Mouse (Mus musculus): ENCODE results near the gene Tbc1d10a. TPM values are rescaled to one million over a fixed set of nuclear protein-coding genes. Genes with fewer than 3 reads are reported as not detected.
A peak's percentile ranks its signal among the peaks of the same experiment; 100 is the strongest.

The Tbc1d10a gene
- polyA plus RNA-seq, 1 experiment = 34.1 TPM

- WGBS = 4% methylated on average over 56 of the region's 56 CpGs
- Histone ChIP-seq H3K27ac (ENCODE audit: insufficient read depth, low read length) (no peak within 1 kb of the TSS; the same call in 1 of the 2 replicates), H3K4me3 (replicated peaks; ENCODE audit: insufficient read depth, low read depth, low read length) (peak within 1 kb of the TSS; percentile 23)
Measured at GRCm38 (mm10) chr11:4217914-4218629, 31.5 kb downstream of the Tbc1d10a start, which contains the start of gene Castor1. TSS of gene Castor1 (plus strand) at chr11:4218225.

GRCm38 (mm10) chr11:4218637-4219036 lies 32.0 kb downstream of the Tbc1d10a start:
- 25% methylated on average over 6 of the region's 6 CpGs for WGBS
- H3K27me3 ChIP-seq (ENCODE audit: control insufficient read depth, insufficient read depth, low read length) = no peaks in the 10 kb centered on the region
- no peak for DNase-seq
- H3K4me3 ChIP-seq (replicated peaks; ENCODE audit: insufficient read depth, low read depth, low read length) = no peak overlapping the region
- no peaks in the 10 kb centered on the region for H3K4me1 ChIP-seq (ENCODE audit: control insufficient read depth, insufficient read depth, low read length)
- no peak for TF ChIP-seq CTCF (IDR thresholded peaks at IDR 0.05; ENCODE audit: borderline replicate concordance, insufficient read depth, low read depth, low read length)
- TF ChIP-seq POLR2A (IDR thresholded peaks at IDR 0.05; ENCODE audit: borderline replicate concordance, insufficient read depth, low read length) = no peak
- H3K27ac ChIP-seq (ENCODE audit: insufficient read depth, low read length) = no peak overlapping the region

More at GRCm38 (mm10) chr11:4217914-4218629, 31.5 kb downstream of the Tbc1d10a start, which contains the start of gene Castor1:
- peak; percentile 45 to 56 for DNase-seq
- no peak for TF ChIP-seq CTCF (IDR thresholded peaks at IDR 0.05; ENCODE audit: borderline replicate concordance, insufficient read depth, low read depth, low read length)
- no peak for TF ChIP-seq POLR2A (IDR thresholded peaks at IDR 0.05; ENCODE audit: borderline replicate concordance, insufficient read depth, low read length)
- Histone ChIP-seq H3K4me1 (ENCODE audit: control insufficient read depth, insufficient read depth, low read length) (no peaks in the 10 kb centered on the region), H3K27me3 (ENCODE audit: control insufficient read depth, insufficient read depth, low read length) (no peaks in the 10 kb centered on the region)

- H3K27ac ChIP-seq (ENCODE audit: insufficient read depth, low read length) = no peak overlapping the region
- DNase-seq = peak; percentile 67
- no peaks in the 10 kb centered on the region for H3K4me1 ChIP-seq (ENCODE audit: control insufficient read depth, insufficient read depth, low read length)
- no peaks in the 10 kb centered on the region for H3K27me3 ChIP-seq (ENCODE audit: control insufficient read depth, insufficient read depth, low read length)
- no peak for TF ChIP-seq POLR2A (IDR thresholded peaks at IDR 0.05; ENCODE audit: borderline replicate concordance, insufficient read depth, low read length)
- peak; percentile 83 for TF ChIP-seq CTCF (IDR thresholded peaks at IDR 0.05; ENCODE audit: borderline replicate concordance, insufficient read depth, low read depth, low read length)
- WGBS = 38% methylated on average over 2 of the region's 2 CpGs
- no peak overlapping the region for H3K4me3 ChIP-seq (replicated peaks; ENCODE audit: insufficient read depth, low read depth, low read length)
Measured at GRCm38 (mm10) chr11:4219317-4219751, 32.7 kb downstream of the Tbc1d10a start.

- DNase-seq = no peak
- no peak overlapping the region for H3K27ac ChIP-seq (ENCODE audit: insufficient read depth, low read length)
- WGBS = 60% methylated on average over 9 of the region's 9 CpGs
Measured at GRCm38 (mm10) chr11:4219908-4220307, 33.3 kb downstream of the Tbc1d10a start.

GRCm38 (mm10) chr11:4220443-4221400 lies 34.1 kb downstream of the Tbc1d10a start:
- 55% methylated on average over 28 of the region's 28 CpGs for WGBS
- TF ChIP-seq CTCF (IDR thresholded peaks at IDR 0.05; ENCODE audit: borderline replicate concordance, insufficient read depth, low read depth, low read length) = peak; percentile 93
- TF ChIP-seq POLR2A (IDR thresholded peaks at IDR 0.05; ENCODE audit: borderline replicate concordance, insufficient read depth, low read length) = no peak
- H3K4me1 ChIP-seq (ENCODE audit: control insufficient read depth, insufficient read depth, low read length) = no peaks in the 10 kb centered on the region

More at GRCm38 (mm10) chr11:4219908-4220307, 33.3 kb downstream of the Tbc1d10a start:
- H3K27me3 ChIP-seq (ENCODE audit: control insufficient read depth, insufficient read depth, low read length) = no peaks in the 10 kb centered on the region
- H3K4me1 ChIP-seq (ENCODE audit: control insufficient read depth, insufficient read depth, low read length) = no peaks in the 10 kb centered on the region
- no peak overlapping the region for H3K4me3 ChIP-seq (replicated peaks; ENCODE audit: insufficient read depth, low read depth, low read length)
- TF ChIP-seq POLR2A (IDR thresholded peaks at IDR 0.05; ENCODE audit: borderline replicate concordance, insufficient read depth, low read length) (no peak), CTCF (IDR thresholded peaks at IDR 0.05; ENCODE audit: borderline replicate concordance, insufficient read depth, low read depth, low read length) (no peak)

GRCm38 (mm10) chr11:4222046-4222950 lies 35.7 kb downstream of the Tbc1d10a start:
- no peaks in the 10 kb centered on the region for H3K27me3 ChIP-seq (ENCODE audit: control insufficient read depth, insufficient read depth, low read length)
- H3K27ac ChIP-seq (ENCODE audit: insufficient read depth, low read length) = no peak overlapping the region
- no peak for DNase-seq
- H3K4me1 ChIP-seq (ENCODE audit: control insufficient read depth, insufficient read depth, low read length) = no peaks in the 10 kb centered on the region
- TF ChIP-seq POLR2A (IDR thresholded peaks at IDR 0.05; ENCODE audit: borderline replicate concordance, insufficient read depth, low read length) (no peak), CTCF (IDR thresholded peaks at IDR 0.05; ENCODE audit: borderline replicate concordance, insufficient read depth, low read depth, low read length) (no peak)
- WGBS = 89% methylated on average over 17 of the region's 17 CpGs
- H3K4me3 ChIP-seq (replicated peaks; ENCODE audit: insufficient read depth, low read depth, low read length) = no peak overlapping the region

More at GRCm38 (mm10) chr11:4220443-4221400, 34.1 kb downstream of the Tbc1d10a start:
- Histone ChIP-seq H3K27me3 (ENCODE audit: control insufficient read depth, insufficient read depth, low read length) (no peaks in the 10 kb centered on the region), H3K27ac (ENCODE audit: insufficient read depth, low read length) (no peak overlapping the region), H3K4me3 (replicated peaks; ENCODE audit: insufficient read depth, low read depth, low read length) (no peak overlapping the region)
- peak; percentile 64 to 81 for DNase-seq
